Mouse (Mus musculus) thymus, adult 2 months (tissue): ENCODE measurements around the gene Ppp1r13b.

Source experiments
- CTCF ChIP-seq: fragments of 200-500 bp; IDR thresholded peaks from 2 replicates; pipeline ENCODE4 v1.5.1; 2012; ENCODE audit warnings: mild to moderate bottlenecking, control low read depth, low read length, moderate library complexity, borderline replicate concordance; ENCODE audit not compliant: control insufficient read depth, poor library complexity, insufficient read depth; ENCODE audit errors: extremely low read depth
- POLR2A ChIP-seq: fragments of 200-500 bp; IDR thresholded peaks from 2 replicates; pipeline ENCODE4 v1.6.1; 2012; ENCODE audit warnings: mild to moderate bottlenecking, low read length, control low read depth, moderate library complexity; ENCODE audit not compliant: control insufficient read depth, poor library complexity, insufficient read depth; ENCODE audit errors: extremely low read depth

DNA sequence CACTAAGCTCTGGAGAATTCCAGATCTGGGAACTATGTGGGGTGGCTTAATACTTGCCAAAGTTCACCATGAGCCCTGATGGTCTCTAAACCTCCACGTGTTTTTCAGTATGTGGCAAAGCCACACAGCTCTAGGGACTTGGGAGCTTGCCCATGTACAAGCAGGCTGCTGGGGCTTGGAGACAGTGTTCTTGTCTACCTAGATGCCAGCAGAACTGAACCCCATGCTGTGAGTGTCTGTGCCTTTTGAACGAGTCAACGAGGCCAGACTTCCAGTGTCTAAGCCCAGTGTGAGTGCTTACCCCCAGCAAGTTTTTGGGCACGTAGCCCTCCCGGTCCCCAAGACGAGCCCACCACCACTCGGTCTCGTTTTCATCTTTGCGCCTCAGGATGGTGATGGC, 78.0 kb downstream of the Ppp1r13b start:
- no peak for TF ChIP-seq CTCF
- no peak for TF ChIP-seq POLR2A
